Mouse (Mus musculus): Measurements from ENCODE around the gene Srpr.

Gene Srpr

DNA sequence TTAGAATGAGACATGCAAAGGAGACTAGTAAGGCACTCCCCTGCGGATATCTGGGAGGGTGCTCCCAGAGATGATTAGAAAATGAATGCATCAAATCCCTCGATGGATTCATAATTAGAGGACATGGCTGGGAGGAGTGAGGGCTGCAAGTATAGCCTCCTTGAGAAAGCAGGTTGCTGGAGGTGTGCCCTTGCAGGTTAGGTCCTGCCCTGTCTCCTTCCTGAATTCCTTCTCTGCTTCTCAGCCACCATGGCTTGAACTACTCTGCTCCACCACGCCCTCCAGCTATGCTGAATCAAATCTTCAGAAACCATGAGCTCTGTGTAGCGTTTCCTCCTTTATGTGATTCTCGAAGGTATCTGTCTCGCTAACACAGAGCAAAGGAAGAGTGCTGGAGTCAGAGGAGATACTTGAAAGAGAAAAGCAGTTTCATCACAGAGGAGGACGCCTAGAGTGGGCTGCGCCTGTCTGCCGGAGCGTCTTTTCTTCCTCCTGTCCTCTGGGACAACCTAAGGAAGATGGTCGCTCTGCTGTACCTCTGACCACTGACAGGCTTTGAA is 6.9 kb upstream of the Srpr start:
- DNase-seq: no peak

DNA sequence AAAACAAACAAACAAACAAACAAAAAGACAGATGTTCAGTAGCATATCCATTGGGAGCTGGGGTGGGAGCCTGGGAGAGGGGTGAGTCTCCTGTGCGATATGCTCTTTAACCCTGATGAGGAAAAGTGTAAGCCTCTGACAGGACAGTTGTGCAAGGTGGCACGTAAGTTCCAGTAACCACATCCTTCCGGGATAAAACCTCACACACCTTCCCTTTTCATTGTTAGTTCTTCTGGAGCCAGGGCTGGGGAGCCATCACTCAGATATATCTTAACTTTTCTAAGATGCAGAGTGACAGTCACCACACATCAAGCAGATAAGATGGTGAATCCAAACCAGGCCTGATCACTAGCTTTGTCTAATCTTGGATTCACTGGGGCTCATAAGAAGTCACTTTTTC is 5.9 kb upstream of the Srpr start:
- DNase-seq: no peak

DNA sequence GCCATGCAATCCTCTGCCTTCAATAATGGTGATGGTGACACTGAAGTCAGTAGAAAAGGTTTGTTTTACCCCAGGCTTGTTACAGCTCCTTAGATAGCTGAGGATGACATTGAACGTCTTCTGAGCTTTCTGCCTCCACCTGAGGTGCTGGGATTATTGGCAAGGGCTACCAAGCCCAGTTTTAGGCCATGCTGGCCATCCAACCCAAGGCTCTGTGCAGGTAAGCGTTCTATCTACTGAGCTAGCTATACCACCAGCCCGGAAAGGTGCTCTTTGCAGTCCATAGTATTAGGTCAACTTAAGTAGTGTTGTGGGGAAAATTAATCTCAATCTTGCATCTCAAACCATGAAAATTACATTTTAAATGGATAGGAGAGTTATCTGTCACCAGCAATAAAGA is 2.4 kb upstream of the Srpr start:
- no peak for DNase-seq

DNA sequence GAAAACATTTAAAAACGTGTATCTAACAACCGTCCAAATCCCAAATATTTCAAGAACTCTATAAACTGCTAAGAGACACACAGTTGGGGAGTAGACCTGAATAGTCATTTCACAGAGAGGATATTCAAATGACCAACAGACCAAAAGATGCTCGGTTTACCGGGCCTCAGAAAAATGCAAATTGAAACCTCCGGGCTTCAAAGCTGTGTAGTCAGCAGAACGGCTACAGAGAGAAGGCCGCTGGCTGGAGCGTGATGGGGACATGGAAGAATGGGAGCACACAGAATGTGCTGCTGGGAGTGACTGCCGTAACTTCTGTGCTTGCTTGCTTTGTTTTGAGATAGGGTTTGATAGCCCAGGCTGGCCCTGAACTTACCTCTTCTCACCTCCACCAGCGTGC is 1.6 kb upstream of the Srpr start:
- no peak for DNase-seq

DNA sequence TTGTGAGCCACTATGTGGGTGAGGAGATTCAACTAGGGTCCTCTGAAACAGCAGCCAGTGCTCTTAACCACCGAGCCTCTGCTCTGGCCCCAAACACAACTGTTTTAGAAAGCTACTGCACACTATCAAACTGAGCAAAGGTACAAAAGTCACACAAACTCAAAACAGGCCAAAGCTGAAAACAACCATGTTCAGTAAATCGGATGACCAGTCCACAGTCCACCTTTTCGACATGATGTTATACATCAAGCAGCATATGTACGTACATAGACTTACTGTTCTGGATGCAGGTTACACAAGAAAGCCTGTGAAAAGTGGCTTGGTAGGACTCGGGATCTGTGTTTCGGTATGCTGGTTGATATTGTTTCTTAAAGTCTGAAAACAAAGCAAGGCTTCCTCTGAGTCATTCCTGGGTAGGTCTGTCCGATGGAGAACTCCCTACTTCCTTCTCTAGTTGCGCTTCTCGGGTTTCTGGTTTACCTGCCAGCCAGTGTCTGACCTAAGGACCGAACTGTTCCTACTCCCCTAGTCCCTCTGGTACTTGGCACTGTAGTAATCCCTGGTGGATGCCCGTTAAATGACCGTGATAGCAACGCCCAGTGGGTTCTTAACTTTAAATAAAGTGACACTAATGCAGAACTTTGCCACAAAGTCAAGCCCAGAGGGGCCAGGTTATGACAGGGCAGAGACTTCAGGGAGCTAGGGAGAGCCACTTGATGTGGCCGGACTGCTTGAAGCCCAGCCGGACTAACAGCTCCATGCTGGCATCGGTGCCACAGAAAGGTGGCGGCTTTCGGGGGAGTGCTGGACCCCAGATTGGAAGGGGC is 817 bp upstream of the Srpr start:
- DNase-seq: peak; percentile 21

DNA sequence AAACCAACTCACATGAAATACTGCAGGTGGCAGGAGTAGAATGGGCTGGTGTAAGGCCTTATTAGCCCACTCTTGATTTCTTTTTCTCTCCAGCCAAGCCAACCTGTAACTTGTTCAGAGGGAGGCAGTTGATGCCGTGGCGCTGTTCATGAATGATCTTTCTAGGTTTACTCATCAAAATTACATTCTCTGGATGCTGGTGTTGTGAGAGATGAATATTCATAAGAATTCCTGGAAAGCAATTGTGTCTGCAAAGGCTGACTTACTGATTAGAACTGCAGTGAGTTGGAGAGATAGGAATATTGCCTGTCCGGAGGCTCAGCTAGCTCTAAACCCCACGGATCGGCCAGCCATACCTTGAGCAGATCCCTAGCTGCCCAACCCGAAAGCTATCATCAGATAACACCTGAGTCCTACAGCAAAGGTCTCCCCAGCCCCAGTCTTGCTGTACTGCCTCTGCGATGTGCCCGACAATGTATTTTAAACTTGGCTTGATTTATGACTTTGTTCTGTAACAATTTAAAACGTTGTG is 620 bp downstream of the Srpr start:
- DNase-seq: no peak

DNA sequence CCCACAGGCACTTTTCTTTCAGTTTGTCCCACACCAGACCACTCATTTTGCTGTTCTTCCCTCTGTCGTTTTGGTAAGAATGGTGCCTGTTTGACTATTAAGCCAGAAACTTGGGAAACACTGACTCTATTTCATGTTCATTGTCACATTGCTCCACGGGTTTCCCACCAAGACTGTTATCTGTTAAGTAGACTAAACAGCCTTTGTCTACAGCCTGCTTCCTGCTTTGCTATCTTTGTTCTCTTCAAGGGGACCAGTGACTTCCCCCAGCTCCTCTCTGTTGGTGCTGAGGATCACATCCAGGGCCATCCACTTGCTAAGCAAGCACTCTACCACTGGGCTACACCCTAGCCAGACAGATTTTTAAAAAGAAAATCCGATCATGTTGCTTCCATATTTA is 3.6 kb downstream of the Srpr start:
- no peak for DNase-seq

DNA sequence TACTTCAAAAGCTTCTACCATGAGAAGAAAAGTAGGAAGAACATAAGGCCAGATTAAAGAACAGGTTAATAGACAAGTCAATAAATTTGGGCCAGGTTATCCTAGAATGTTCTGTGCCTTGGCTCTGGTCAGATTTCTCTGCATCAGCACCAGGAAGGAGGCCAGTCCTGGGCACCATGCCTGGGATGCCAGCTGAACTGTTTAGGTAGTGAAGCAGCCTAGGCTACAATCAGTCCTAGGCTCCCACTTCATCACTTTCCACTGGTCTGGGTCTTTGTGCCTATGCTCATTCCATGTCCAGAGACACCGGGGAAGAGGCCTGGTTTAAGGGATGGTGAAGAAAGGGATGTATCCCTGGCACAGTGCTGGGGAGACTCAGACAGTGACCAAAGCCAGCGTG is 4.4 kb downstream of the Srpr start:
- DNase-seq: no peak

DNA sequence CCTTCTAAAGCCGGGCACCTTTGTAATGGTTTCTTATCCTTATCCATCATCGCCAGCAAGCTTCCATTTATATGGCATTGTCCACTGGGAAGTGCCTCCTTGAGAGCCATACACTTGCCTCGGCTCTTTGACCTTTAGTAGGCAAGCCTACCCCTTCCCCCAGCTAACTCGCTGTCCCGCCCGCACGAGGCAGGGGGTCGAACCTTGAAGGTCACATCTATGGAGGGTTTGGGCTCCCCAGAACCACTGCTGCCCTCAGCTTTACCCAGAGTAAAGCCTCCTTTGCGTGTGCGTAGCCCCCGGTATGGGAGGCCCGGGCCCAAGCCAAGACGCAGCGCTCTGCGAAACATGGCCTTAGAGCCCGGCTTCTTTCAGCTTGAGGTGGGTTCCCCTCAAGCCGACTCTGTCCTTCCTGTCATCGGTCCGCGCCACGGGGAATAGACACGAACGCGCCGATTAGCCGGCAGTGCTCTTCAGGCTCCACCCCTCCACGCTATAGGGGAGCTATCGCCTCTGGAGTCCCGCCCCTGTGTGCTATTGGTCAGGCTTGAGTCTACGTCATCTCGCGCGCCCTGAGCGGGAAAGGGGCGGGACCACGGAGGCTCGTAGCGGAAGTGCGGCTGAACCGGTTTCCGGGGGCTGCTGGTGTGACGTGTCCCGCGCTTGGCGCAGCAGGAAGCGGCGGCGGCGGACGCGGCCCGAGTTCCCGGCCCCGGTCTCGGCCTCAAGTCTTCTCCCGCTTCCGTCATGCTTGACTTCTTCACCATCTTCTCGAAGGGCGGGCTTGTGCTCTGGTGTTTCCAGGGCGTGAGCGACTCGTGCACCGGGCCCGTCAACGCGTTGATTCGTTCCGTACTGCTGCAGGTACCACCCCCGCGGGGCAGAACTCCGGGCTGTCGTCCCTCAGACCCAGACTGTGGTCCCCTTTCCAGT is 10.8 kb downstream of the Srpr start, which contains the start of gene Foxred1:
Gene Foxred1, minus strand, starts transcription at position 514 of the 933 bp plus-strand sequence.
- peak; percentile 99 for DNase-seq

DNA sequence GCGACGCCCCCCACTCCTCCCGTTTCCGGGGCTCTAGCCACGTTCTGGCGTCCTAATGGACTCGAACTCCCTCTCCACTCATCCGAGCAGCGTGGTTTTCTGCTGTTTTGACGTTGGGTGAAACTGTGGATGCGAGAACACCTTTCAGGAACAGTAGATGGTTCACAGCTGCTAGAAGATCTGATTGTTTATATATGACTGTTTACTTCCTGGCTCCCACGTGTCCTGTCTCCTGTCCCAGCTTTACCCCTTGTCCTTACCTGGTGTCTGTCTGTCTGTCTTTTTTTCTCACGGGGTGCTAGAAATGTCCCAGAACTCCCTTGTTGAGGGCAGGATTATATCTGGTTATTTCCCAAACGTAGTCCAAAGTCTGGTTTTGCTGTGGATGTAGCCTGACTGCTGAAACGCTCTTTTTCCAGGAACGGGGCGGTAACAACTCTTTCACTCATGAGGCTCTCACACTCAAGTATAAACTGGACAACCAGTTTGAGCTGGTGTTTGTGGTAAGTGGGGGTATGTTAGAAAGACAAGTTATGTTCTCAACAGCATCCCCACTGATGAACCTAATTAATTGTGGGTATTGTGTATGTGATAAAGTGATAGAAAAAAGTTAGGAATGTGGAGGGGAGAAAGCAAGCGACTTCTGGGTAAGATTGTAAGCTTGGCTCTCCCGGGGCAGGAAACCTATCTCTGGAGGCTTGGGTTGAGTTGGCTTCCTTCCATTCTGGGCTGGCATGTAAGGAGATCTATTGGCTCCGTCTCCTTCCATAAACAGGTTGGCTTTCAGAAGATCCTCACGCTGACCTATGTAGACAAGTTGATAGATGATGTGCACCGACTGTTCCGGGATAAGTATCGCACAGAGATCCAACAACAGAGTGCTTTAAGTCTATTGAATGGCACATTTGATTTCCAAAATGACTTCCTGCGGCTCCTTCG is 11.9 kb downstream of the Srpr start:
- no peak for DNase-seq

DNA sequence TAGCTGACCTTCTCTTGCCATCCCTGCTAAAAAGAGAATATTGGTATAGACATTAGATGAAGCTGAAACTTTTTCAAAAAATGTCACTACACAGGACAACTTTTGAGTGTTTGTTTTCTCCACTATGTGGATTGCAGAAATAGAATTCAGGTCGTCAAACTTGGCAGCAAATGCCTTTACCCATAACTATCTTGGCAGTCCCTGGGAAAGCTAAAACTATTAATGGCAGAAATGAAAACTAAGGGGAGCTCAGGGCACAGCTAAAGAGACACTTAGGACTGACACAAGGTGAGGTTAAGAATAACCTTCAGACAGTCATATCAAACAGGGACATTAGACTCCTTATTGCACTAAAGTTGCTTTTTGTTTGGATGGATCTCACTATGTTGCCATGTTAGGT is 18.0 kb downstream of the Srpr start:
- no peak for DNase-seq

DNA sequence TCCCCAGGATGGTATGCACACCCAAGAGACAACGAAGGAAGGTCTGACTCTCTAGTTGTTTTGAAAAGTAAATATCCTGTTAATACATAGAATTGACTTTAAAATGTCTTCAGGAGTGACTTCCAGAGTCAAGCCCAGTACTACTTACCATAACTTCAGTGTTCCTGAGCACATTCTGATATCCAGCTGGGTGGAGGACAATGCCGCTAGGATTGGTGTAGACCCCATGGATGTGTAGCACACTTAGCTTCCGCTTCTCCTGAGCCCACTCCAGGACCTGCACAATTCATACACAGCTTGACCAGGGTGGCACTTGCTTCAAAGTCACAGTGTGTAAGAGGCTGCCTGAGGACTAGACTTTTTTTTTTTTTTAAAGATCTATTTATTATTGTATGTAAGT is 23.5 kb downstream of the Srpr start:
- DNase-seq: no peak

DNA sequence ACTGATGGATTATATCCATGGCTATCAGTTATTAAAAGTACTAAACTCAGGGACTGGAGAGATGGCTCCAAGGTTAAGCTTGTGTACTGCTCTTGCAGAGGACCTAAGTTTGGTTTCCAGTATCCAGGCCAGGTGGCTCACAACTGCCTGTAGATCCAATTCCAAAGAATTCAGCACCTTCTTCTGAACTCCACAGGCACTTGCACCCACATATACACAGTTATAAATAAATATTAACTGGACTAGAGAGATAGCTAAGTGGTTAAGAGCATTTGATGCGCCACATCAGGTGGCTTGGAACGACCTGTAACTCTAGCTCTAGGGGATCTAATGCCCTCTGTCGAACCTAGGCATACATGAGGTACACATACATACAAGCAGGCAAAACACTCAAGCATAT is 28.7 kb downstream of the Srpr start:
- no peak for DNase-seq

DNA sequence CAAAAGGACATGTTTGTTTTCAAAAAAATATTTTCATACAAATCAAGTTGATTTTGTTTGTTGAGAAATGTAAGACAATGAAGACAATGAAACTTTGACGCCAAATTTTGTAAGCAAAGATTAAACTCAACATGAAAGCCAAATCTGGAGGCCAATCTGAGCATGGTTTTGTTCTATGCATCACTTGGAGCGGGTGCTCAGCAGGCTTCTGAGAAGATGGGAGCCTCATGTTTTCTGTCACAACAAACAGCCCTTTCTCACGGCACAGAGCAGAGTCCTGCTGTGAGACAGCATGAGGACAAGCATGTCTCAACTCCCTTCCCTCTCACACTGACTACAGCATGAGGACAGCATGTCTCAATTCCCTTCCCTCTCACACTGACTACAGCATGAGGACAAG is 36.0 kb downstream of the Srpr start:
- no peak for DNase-seq

DNA sequence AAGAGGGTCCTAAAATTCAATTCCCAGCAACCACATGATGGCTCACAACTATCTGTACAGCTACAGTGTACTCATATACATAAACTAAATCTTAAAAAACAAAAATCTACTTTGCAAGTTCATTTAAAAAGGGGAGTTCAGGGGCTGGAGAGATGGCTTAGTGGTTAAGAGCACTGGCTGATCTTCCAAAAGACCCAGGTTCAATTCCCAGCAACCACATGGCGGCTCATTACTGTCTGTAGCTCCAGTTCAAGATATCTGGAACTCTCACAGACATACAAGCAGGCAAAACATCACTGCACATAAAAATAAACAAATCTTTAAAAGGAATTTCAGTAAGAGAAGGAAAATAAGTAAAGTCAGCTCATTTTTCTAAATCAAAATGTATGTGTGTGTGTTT is 38.4 kb downstream of the Srpr start:
- DNase-seq: no peak

DNA sequence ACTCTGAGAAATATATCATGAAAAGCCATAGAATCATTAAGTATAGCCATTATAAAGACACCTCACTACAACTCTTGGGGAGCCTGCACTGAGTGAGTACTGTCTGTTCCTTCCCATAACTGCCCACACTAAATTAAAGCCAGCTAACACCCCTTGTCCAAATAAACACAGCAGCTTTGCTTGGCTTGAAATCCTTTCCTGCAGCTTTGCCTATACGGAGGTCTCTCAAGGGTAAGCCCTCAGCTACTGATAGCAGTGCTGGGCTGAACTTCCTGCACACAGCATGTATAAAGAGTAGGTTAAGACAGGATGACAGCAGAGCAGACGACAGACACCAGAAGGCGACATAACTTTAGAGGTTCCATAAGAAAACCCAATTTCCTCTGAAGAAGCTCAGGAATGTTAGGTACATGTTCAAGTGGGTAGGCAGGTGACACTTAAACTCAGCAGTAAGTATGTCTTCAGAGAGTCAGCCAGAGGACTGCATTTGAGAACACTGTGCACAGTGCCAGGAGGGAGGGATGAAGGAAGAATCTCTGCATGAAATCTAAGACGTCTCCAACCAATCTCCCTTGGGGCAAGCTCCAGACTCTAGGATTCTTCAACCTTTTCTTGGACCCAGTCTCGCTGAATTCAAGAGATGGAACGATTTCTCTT is 39.1 kb downstream of the Srpr start:
- DNase-seq: no peak

DNA sequence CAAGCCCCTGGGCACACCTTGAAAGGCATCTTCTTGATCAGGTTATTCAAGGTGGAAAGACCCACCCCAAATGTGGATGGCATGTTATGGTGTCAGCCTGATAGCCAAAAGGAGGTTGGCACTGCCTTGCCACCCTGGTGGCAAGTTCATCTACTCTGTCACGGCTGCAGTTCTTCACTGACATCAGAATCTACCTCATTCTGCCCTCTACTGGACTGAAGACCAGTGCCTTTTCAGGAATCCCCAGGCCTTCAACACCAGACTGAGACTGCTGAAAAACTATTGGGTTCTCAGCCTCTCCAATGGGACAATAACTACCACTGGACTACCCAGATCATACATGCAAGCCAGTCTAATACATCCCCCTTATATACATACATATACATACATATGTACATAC is 39.8 kb downstream of the Srpr start:
- DNase-seq: no peak

DNA sequence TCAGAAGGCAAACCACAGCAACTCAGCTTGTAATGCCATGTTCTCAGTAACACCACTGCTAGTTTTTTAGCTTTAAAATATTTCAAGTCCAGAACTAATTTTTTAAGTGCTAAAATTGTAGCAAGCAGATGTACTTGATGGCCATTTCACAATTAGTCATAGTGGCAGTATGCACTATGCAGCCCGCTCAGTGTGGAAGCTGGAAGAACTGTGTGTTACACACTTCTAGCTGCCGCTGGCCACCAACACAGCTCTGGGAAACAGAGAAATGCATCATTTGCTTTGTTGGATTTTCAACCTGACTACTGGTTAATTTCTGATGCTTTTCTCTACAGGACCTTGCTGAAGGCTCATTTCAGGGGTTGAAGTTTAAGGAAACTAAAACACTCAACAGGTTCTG is 47.4 kb downstream of the Srpr start:
- DNase-seq: no peak

DNA sequence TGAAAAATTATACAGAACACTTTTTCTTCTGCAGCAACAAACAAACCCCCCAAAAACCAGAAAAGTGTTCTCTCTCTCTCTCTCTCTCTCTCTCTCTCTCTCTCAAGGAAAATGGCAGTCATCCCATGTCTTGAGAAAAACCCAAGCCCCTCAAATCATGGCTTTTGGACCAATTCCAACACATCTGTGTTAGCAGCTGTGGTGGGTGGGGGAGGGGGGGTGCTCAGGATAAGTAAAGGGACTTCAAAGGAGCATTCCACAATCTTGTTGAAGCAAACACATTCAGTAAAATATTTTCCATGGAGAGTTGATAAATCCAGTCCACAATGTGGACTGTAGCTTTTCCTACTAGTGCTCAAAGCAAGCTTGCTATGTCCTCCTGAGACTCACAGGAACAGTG is 49.5 kb downstream of the Srpr start:
- no peak for DNase-seq

DNA sequence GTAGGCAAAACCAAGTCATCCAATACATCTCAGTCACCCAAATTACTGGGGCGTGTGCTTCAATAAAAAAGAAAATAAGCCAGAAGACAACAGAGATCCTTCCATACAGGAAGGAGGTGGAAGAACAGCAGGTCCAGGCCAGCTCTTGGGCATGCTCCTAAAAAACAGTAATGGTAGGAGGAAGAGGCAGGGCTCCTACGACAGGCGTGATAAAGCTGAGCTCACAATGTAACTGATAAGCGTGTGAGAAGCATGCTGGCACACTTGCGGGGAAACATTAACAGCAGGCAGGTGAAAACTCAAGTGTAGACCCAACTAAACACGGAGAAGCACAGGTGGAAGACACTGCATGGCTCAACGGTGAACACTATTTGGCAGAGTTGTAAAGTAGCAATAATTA is 57.4 kb downstream of the Srpr start:
- no peak for DNase-seq

DNA sequence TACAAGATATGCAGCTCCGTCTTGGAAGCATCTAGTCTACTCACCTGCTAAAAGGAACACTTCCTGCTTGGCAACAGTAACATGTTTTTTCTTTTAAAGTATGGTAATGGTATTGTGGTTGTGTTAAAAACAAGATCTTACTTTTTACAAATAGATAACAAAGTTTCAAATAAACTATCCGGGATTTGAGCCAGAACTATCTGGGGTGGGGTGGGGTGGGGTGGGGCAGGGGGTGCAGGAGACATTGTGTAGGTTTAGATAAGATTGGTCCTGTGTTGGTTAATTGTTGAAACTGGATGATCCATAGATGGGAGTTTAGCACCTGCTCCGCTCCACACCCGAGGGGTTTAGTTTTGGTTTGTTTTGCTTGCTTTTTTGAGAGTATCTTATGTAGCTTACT is 62.4 kb downstream of the Srpr start:
- DNase-seq: no peak

DNA sequence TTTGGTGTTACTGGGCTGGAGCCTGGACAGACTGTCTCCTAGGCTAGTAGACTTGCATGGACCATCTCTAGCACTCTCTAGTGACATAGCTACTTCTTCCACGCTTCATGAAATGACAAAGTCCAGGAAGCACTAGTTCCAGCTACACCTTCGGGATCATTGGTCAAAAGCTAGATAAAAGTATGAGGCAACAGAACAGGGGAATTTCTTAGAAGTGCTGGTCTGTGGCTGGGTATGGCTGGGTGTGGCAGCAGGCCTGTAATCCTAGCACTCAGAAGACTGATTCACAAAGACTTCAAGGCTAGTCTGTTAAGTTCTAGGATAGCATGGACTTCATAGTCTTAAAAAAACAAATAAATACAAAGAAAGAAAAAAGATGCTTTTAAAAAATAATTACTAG is 63.5 kb downstream of the Srpr start:
- no peak for DNase-seq
